Mouse (Mus musculus): ENCODE data around the gene Rps6kc1.
"Not testable (repeated sequence)": the region's sequence is repeated elsewhere in the genome, so short reads cannot be mapped to it uniquely, and the experiment has no call there.

Rps6kc1 gene

DNA sequence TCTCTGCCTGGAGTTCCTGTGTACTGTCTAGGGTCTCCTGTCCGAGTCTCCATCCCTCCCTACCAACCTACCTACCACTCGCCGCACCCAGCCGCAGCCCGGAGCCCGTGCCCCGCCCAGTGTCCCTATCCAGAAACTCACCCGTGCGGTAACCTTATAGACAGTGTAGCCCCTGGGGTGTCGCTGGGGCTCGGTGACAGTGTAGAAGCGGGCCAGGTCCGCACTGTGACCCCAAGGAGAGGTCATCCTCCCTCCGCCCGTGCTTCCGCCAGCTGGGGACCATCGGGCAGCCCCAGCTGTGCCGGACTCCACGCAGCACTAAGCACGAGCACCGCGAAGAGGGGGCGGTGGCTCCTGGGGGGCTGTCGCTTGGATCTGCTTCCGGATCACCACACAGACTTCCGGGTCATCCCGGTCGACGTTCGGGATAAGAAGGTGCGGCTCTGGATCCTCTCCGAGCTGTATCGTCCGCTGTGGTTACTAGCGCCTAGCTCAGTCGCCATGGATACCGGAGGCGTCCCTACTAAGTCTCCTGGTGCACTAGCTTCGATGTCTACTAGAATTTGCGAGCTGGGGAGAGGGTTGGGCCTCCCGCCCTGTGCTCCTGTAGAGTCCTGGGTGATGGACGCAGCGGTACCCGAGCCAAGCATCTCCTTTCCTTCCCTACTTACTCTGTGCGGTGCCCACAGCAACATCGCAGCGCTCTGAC lies at the start of gene Rps6kc1:
Gene Rps6kc1, minus strand, starts transcription at position 356 of the 709 bp plus-strand sequence.
- DNase-seq (ENCODE audit: low read depth, low spot score) = peak; percentile 72

DNA sequence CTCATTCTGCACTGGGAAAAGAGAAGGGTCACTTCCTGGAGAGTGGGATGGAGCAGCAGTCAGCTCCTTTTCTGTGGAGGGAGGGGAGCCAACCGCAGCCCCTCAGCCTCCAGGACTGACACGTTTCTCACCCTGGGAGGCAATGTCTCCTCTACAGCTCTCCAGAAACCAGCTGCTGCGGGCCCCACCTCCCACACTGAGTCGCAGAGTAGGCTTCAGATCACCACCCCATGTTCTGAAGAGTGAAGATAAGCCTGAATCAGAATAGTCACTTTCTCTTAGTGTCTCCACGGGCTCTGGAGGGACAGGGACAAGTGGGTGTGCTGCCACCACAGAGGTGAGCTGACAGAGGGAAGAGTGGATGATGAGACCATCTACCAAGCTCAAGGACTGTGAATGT lies 47.3 kb upstream of the Rps6kc1 start:
- no peak for DNase-seq (ENCODE audit: low read depth, low spot score)

DNA sequence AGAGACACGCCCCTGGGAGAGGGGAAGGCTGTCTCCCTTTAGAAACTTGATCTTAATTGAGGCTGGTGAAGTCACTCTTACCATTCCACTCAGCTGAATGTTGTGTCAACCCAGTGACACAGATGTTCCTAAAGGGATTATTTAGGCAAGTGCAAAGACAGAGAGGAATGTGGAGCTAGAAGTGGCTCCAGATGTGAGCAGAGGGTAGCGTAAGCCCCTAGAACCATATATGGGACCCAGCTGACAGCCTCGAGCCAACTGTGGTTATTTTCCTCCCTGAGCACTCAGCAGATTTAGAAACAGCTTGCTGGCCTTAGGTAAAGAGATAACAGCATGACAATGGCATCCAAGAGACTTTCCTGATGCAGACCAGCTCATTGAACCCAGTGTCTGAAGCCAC lies 41.4 kb upstream of the Rps6kc1 start:
- DNase-seq (ENCODE audit: low read depth, low spot score) = no peak

DNA sequence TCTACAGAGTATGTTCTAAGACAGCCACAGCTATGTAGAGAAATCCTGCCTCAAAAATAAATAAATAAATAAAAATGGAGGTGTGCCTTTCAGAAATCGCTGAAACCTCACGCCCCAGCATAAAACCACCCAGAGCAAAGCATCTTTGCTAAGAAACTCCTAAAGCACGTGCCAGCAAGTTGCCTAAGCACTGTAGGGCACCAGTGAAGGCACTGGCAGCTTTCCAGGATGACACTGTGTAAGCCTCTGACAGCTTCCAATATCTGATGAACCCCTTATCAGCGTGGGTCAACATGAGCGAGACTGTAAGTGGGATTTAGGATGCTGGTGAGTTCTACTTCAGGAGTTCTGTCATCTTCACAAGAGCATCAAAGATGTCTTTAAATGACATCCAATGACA lies 39.4 kb upstream of the Rps6kc1 start:
- DNase-seq (ENCODE audit: low read depth, low spot score) = no peak

DNA sequence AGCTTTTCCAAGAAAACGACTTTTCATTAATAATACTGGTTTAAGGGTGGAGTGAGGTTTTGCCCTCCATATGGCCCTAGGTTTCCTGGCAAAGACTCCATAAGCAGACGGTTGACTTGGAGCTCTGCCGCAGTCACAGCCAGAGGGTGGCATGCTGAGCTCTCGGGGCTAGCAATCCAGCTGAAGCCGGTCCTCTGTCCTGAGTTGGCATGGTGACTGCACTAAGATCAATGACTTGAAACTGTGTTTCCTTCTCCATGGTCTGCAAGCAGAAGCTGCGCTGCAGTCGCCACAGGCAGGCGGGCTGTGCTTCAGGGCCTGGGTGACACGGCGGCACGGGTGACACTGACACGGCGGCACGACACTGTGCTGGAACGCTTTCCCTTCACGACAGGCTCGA lies 37.3 kb upstream of the Rps6kc1 start:
- no peak for DNase-seq (ENCODE audit: low read depth, low spot score)

DNA sequence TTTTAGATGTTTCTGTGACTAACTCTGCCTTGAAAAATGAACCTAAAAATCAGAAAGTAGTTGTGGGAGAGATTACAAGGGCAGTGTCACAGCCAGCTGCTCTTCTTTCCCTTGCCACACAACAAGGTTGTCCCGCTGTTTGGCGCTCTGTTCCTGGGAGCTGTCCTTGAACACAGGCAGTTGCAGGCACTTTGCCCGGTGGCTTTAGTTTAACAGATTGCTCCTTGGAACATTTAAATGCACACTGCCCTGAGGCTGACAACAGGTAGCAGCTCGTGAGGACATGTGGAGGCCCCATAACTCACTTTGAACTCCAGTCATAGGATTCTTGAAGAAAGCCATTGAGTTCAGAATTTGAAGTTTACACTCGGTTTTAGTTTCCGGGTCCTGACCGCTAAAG lies 36.9 kb upstream of the Rps6kc1 start:
- no peak for DNase-seq (ENCODE audit: low read depth, low spot score)

DNA sequence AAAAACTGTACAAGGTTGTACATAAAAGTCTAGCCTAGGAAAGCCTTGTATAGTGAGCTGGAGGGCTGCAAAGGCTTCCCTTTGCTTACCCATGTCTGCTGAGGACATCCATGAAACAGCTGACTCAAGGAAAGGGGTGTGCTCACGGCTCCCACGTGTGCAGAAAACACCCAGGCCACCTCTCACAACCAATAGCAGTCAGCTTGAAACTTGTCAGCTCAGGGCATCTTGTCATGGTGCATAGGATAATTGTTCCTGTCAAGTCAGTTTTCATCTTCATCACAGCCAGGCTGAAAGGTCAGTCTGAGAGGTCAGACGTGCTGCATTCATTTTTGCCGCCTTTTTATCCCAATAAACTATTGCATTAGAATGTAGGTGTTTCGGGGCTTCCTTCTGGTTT lies 36.4 kb upstream of the Rps6kc1 start:
- DNase-seq (ENCODE audit: low read depth, low spot score) = no peak

DNA sequence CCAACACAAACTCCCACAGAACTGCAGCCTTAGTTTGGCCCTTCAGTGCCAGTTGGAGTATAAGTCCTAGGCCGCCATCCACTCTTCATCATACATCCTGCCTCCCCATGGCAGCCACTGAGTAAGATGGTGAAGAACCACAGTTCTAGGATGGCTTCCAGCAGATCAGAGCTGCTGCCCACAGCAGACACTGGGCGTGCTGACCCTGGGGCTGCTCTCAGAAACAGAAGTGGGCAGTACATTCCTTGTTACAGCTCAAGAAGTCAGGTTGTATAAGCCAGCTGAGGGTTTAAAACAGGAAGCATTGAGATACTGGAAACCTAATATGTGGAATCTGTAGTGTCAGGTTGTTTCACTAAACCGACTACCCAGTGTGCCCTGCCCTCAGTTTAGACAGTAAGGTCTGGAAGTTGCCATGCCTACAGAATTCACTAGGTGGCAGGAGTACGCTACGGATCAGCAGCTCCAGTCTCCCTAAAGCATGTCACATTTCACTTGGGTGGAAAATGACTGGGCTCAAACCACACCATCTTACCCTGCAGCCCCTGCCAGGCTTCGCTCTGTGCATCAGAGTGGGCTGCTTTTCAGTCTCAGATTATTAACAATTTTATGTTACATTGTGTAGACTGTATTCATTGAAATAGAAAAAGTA lies 32.7 kb upstream of the Rps6kc1 start:
- peak; percentile 67 for DNase-seq (ENCODE audit: low read depth, low spot score)

DNA sequence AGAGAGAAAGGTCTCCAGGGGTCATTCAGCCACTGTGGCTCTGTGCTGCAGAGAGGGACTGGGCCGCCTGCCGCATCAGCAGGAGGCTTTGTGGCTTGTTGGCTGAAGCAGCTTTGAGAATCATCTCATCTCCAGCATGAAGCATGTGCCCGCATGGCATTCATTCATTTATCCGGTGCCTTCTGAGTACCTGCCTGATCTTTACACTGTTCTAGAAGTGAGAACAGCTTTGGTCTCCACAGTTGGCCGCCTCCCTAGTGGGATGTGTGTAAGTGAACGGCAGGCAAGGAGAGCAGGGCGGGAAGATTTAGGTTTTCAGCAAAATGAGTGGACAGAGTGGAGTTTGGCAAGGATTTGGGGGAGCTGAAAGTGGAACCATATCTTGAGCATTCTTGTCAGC lies 28.2 kb upstream of the Rps6kc1 start:
- DNase-seq (ENCODE audit: low read depth, low spot score) = no peak

DNA sequence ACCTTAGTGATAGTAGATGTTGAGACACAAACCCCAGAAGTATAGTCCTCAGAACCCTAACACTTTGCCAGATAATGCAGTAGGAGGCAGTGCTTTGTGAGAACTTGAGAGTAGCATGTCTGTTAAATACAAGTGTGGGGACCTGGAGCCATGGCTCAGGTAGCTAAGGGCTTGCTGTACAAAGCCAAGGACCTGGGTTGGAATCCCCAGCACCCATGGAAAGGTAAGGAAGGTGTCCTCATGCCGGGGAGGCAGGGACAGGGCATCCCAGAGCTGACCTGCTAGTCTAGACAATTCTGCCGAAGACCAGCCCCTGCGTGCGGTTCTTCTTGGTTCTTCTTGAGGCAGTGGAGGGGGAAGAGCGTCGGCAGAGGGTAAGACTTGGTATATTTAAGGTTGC lies 18.6 kb upstream of the Rps6kc1 start:
- no peak for DNase-seq (ENCODE audit: low read depth, low spot score)

DNA sequence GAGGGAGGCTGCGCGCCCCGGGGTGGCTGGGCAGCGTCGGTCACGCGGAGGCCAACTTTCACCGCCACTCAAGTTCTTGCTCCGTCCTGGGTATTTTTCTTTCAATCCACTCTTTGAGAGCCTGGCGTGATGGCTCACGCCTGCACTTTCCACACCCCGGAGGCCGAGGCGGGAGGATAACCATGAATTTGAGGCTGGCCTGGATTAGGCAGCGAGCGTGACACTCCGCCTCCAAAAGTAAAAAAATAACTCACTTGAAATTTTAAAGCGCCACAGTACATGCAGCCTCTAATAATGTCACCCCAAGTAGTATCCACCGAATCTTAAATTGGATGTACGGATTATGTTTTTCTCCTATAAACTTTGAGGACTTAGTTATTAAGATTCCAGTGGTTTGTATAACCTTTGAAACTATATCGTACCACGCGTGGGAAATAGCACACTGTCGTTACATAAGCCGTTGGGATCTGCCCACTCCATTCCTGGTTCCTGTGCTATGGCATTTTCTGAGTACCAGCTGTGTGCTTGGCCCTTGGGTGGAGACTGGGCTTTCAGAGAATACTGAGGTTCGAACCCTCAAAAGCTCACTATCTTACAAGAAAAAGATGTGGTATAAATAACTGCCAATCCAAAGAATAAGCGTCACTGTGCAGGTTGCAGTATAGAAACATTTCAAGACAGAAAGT lies 17.6 kb upstream of the Rps6kc1 start:
- peak; percentile 48 for DNase-seq (ENCODE audit: low read depth, low spot score)

DNA sequence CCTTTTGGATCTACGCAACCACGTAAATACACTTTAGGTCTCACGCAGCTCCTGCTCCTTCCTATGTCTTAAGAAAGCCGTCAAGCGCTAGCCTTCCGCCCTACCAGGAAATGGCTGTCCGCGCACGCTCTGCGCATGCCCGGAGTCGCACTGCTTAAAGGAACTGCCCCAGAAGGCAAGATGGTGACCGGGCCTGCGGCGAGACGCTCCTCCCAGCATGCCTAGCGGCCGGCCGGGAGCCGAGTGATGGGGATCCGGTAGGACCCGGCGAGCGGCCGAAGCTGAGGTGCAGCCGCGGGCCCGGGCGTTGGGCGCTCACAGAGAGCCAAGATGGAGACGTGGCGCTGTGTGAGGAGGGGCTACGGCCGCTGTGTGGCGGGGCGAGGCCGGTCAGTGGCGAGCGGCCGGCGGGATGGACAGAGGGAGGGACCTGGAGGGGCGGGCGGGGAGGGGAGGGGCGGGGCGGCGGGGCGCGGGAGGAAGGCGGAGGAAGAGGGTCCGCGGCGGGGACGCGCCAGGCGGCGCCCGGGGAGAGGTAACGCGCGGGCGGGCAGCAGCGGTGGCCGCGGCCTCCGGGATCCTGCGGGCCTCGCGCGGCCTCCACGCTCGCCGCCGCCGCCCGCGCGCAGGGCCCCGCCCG lies 16.9 kb upstream of the Rps6kc1 start:
- peak; percentile 99 for DNase-seq (ENCODE audit: low read depth, low spot score)

DNA sequence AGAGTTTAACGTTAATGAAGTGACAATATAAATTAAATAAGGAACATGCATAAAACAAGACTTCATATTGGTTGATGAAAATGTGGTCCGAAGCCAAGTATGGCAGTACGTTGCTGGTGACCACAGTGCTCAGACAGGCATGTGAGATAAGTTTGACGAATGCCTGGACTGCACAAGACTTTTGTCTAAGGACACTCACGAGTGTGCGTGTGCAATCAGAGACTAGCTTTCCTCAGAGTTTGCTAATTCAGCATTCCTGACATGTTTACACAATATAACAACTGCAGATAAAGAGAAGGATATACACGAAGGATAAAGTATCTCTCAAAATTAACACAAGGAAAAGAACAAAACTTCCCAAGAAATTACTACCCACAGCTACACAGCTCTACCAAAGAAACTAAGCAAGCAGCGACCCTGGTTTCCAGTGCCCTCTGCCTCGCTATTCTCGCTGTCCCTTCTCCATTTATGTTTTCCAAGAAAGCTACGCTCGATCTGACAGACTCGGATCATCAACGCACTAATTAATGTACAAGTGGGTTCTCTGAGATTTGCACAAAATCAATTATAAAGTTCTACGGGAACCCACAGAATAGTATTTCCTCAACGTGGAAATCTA lies 16.3 kb upstream of the Rps6kc1 start:
- DNase-seq (ENCODE audit: low read depth, low spot score) = no peak

DNA sequence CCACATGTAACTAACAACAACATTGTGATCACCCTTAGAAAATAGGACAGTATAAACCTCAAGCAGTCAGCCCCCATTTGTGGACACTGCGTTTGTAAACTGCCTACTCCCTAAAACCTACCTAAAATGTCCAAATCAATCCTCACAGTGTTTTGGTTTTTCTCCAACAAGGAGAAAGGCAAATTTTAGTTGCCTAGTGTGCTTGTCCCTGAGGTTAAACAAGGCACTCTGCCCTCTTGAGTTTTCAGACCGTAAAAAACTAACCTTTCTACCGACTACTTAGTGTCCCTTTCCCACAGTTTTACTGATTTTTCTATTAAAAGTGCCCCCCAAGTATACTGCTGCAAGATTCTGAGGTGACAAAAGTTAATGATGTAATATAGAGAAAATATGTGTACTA lies 15.7 kb upstream of the Rps6kc1 start:
- no peak for DNase-seq (ENCODE audit: low read depth, low spot score)

DNA sequence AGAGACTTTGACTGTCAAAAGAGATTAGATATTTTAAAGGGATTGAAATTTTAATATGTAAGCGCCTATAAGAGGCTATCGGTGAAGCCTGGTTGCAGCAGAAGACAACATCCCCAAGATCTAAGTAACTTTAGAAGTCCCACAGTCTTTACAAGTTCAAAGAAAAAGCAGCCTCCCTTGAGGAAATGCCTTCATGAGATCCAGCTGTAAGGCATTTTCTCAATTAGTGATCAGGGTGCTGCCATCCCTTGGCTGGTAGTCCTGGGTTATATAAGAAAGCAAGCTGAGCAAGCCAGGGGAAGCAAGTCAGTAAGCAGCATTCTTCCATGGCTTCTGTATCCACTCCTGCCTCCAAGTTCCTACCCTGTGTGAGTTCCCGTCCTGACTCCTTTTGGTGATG lies 13.2 kb upstream of the Rps6kc1 start, which contains the start of gene Angel2:
Gene Angel2, plus strand, starts transcription at position 301 of the 400 bp plus-strand sequence.
- not testable (repeated sequence) for DNase-seq (ENCODE audit: low read depth, low spot score)

DNA sequence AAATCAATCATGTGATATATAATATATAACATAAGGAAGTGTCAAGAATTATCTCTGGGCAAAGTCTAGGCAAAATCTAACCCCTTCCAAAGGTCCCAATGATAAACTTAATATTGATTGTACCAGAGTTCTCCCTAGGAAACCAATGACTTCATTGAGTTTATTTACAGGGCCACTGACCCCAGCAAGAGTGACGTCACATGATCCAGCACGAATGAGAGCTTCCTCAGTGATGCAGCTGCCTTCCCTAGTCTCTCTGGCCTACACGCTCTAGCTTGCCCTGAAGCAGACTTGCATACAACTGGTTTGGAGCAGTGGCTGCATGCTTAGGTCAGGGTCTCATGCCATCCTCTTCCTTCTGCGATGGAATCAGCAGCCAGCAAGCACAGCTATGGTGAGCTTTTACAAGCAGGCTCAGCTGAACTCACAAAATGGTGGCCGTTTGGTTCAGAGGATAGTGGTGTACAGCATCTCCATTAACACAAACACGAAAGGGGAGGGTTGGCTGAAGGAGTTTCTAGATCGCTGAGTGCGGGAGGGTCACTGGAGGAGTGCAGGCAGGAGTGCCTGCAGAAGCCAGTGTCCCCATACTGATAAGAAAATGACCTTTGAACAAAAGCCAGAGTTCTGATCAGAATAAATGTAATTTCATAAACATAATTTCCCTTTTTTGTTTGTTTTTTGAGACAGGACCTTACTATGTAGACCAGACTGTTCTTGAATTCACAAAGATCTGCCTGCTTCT lies 8.3 kb upstream of the Rps6kc1 start:
- no peak for DNase-seq (ENCODE audit: low read depth, low spot score)

DNA sequence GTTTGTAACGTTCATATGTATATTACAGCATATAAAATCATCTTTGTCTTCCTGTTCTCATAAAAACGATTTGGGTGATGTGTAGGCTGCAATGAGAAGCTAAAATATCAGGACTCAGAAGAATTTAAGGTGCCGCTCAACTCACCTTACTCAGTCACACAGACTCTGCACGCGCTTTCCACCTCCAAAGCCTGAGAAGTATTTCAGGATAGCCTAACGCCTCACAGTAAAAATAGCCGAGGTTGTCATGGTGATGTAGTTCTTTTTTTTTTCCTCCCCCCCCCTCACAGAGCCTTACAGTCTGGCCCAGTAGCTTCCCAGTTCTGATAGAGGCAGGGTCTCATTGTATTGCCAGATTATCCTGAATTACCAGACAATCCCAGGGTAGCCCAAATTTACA lies 7.4 kb upstream of the Rps6kc1 start:
- no peak for DNase-seq (ENCODE audit: low read depth, low spot score)

DNA sequence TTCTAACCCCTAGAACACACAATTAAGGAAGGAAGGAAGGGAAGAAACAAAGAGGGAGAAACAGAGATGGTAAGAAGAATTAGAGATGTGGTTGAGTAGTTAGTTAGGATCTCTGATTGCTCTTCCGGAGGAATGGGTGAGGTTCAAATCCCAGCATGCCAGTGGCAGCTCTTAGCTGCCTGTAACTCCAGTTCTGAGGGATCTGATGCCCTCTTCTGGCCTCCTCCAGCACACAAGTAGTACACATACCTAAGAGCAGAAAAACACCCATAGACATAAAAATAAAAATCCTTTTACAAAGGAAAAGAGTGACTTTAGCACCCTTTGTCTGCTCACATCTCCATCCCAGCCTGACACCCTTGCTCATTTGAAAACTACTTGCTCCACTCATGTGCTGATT lies 1.1 kb upstream of the Rps6kc1 start:
- no peak for DNase-seq (ENCODE audit: low read depth, low spot score)

DNA sequence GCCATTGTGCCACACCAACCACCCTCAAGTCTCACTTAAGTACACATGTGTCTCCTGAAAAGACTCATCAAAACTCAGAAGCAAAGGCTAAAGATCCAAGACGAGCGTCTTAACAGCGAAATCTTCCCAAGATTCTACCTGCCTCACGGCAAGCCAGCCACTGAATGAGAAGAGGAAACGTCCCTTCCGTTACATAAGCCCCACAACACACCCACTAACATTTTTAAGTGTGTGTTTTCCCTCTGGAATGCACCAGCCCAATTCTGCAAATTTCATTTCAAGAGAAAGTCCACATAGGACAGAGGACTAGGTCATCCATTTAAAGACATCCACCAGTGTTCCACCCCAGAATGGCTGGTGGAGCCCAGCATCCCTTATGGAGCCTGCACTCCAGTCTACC lies 734 bp downstream of the Rps6kc1 start:
- no peak for DNase-seq (ENCODE audit: low read depth, low spot score)

DNA sequence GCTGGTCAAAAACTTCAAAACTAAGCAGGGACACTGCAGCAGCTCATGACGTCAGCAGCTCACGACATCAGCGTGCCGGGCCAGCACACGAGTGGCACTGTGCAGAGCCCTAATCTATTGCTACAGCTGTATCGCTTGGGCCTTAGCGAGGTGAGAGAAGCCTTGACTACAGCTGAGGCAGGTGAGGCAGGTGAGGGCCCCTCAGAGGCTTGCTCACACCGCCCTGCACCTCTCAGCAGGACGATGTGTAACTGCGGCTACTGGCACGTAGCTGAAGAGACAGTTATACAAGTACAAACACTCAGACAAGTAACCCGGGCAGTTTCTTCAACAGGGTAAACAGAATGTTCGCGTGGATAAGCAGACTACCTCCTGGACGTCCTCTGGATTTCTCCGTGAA lies 6.9 kb downstream of the Rps6kc1 start:
- DNase-seq (ENCODE audit: low read depth, low spot score) = no peak

DNA sequence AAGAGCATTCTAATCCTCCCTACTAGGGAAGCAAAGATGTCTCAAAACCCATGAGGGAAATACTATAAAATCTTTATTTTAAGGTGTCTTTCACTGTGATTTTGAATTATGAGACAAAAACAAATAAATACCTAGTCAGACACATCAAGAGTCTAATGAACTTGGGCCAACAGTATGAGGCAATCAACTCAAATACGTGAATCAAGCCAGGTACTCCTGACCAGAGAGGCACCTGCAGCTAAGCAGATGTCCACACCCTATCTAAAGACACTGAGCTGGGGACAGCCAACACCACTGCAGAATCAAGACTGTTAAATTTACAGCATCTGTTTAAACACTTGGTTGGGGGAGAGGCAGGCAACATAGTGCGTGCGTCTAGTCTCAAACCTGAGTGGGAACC lies 7.4 kb downstream of the Rps6kc1 start:
- no peak for DNase-seq (ENCODE audit: low read depth, low spot score)
